Mouse (Mus musculus) left cerebral cortex, postnatal 14 days (tissue): ENCODE results near the gene Tspear. TPM values are rescaled to one million over a fixed set of nuclear protein-coding genes. Genes with fewer than 3 reads are reported as not detected.
"Not testable (repeated sequence)": the region's sequence is repeated elsewhere in the genome, so short reads cannot be mapped to it uniquely, and the experiment has no call there.

Experiments
- DNase-seq, 2 experiments: peaks; one replicate each; pipeline ENCODE4 v3.0.0; 2021 to 2022; ENCODE audit warnings: low spot score in 2 of 2, mixed read lengths in 1 of 2
- intact Hi-C: fragments of 180-260 bp; cut with DNase I; formaldehyde crosslinking; loops from one replicate; pipeline ENCODE4 v1.15.1; 2025
- total RNA-seq, 2 experiments: library from RNA; stranded (reverse); gene quantifications; 2 replicates each; pipeline ENCODE4 v1.2.3; 2021

The Tspear gene
- total RNA-seq, 2 experiments from 2014 or later = 0.15 TPM; not detected in 1

- intact Hi-C loops = loop anchor here (5.0 kb wide), 1 partner anchor 171 kb away; no protein-coding TSS in a partner anchor
- DNase-seq = no peak
Observed at GRCm38 (mm10) chr10:77706326-77706725, 20.0 kb downstream of the Tspear start, which contains the start of gene Gm10272. Gene Gm10272 (plus strand): TSS chr10:77706626.

DNA sequence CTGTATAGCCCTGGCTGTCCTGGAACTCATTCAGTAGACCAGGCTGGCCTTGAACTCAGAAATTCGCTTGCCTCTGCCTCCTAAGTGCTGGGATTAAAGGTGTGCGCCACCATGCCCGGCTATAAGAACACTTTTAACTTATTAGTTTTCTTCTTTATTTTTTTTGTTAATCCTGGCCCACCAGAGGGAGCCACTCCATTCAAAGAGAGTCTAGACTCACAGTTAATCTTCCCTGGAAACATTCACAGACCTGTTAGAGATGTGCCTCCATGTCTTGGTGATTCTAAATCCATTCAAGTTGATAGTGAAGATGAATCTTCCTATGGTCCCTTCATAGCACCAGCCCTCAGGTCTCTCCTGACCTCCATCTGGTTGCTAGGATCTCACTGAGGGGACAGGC lies 23.5 kb downstream of the Tspear start:
- intact Hi-C loops = loop anchor here (5.0 kb wide), 1 partner anchor 167 kb away; no protein-coding TSS in a partner anchor
- peak in 1 of 2 experiments; percentile 21 for DNase-seq

- DNase-seq, intact Hi-C loops: not testable (repeated sequence)
Observed at GRCm38 (mm10) chr10:77711157-77711556, 24.8 kb downstream of the Tspear start, which contains the start of gene Gm10024. Gene Gm10024 (plus strand): TSS chr10:77711457.

DNA sequence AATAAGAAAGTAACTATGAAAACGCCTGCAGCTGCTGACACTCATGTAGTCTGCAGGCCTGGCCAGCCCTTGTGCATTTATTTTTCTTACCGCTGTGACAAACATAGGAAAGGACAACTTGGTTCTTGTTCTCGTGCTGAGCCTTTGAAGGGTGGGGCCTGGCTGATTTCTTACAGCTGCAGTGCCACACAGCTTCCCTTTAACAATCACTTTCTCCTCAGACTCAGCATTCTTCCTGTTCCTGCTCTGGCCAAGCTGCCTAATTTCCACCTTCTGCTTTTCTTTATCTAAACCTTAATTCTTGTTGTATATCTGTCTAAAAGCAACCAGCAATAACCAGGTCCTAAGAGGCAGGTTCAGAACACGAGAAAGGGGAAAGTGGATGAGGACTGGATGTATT lies 27.4 kb downstream of the Tspear start:
- intact Hi-C loops = no loop called here
- DNase-seq = no peak

DNA sequence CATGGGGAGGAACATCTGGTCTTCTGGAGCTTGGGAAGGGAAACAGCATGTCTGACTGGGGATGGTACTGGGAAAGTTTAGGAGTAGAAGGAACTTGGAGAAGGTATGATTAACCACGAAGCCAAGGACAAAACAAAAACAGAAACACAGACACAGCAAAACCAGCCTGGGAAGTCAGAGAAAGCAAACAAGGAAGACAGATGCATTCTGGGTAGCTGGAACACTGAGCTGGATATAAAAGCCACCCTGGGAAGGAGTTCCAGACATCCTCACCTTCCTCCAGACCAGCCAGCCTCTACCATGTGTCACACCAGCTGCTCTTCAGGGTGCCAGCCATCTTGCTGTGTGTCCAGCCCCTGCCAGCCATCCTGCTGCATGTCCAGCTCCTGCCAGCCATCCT lies 29.1 kb downstream of the Tspear start, which contains the start of gene Gm10142:
Gene Gm10142, plus strand, starts transcription at position 301 of the 400 bp plus-strand sequence.
- no peak for DNase-seq
- intact Hi-C loops = no loop called here

GRCm38 (mm10) chr10:77720299-77720698 lies 33.9 kb downstream of the Tspear start, which contains the start of gene Krtap12-1:
Gene Krtap12-1 (plus strand): TSS chr10:77720599.
- DNase-seq, intact Hi-C loops: not testable (repeated sequence)

DNA sequence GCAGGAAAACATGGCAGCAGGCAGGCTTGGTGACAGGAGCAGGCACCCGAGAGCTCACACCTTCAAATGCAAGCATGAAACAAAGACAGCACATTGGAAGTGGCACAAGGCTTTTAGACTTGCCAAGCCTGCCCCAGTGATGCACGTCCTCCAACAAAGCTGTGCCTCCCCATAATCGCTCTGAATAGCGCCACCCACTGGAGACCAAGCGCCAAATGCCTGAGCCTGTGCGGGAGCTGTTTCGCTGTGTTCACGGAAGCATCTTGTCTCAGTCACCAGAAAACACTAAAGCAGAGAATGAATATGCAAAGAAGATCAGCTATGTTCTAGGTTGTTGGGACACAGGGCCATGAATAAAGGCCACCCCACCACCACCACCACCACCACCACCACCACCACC lies 38.5 kb downstream of the Tspear start:
- DNase-seq = no peak
- intact Hi-C loops = no loop called here

DNA sequence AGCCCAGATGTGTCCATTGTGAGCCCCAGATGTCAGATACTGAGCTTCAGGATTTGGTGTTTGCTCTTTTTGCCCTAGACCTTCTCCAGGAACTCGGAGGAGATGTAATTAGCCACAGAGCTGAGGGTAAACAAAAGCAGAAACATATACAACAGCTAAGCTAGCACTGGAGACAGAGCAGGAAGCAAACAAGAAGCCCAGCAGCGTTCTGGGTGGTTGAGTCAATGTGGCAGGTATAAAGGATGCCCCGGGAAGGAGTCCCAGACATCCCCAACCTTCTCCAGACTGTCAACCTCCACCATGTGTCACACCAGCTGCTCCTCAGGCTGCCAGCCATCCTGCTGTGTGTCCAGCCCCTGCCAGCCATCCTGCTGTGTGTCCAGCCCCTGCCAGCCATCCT lies 39.8 kb downstream of the Tspear start, which contains the start of gene Gm10100:
Gene Gm10100, plus strand, starts transcription at position 301 of the 400 bp plus-strand sequence.
- DNase-seq = no peak
- intact Hi-C loops = no loop called here

DNA sequence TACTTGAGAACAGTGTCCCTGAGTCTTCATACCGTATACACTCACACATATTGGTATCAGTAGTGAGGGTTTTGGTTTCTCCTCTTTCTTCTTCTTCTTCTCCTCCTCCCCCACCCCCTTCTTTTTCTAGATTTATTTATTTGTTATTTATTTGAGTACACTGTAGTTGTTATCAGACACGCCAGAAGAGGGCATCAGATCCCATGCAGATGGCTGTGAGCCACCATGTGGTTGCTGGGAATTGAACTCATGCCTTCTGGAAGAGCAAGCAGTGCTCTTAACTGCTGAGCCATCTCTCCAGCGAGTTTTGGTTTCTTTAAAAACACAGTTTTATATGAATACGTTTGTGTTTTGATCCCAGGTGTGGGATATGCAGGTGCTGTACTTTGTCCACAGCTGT lies 41.9 kb downstream of the Tspear start:
- no peak for DNase-seq
- intact Hi-C loops = no loop called here

DNA sequence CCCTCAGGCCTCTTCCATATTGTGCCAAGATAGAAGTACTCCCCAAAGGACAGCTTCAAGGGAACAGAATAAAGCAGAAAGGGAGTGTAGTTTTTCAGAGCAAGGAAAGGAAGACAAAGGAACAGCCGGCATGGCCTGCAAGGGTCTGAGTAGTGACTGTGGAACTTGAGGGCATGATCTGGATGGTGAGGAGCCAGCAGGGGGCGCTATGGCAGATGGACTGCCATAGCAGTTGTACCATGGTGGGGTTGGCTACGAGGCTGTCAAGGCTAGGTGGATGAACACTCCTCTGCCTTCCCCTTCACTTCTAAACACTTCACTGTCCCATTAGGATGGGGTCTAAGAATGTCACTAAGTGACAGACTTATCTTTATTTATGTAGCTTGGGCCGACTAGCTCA lies 42.9 kb downstream of the Tspear start:
- intact Hi-C loops = no loop called here
- no peak for DNase-seq

- intact Hi-C loops = no loop called here
- DNase-seq = no peak
Observed at GRCm38 (mm10) chr10:77735928-77736327, 49.6 kb downstream of the Tspear start.

- intact Hi-C loops = no loop called here
- no peak for DNase-seq
Observed at GRCm38 (mm10) chr10:77738929-77739328, 52.6 kb downstream of the Tspear start.

DNA sequence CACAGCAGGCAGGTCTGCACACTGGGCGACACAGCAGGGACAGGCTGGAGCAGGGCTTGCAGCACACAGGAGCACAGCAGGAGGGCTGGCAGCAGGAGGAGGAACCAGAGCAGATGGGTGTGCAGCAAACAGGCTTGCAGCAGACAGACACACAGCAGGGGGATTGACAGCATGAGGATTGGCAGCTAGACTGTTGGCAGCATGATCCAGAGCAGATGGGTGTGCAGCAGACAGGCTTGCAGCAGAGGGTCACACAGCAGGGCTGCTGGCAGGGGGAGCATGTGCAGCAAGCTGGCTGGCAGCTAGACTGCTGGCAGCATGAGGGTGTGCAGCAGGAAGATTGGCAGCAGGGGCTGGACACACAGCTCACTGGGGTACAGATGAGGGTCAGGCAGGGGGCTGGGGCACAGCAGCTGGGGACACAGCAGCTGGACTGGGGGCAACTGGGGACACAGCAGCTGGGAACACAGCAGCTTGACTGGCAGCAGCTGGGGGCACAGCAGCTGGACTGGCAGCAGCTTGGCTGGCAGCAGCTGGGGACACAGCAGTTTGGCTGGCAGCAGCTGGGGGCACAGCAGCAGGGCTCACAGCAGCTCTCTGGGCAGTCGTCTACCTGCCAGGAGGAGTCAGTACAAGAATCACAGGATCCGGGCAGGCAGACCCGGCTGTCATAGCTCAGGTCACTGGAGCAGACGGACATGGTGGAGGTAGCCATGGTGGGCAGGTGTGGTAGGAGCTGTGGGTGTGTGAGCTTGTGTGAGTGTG lies 55.7 kb downstream of the Tspear start, which contains the start of gene Gm18596:
Gene Gm18596, minus strand, starts transcription at position 715 of the 765 bp plus-strand sequence.
- intact Hi-C loops, DNase-seq: not testable (repeated sequence)

- DNase-seq, intact Hi-C loops: not testable (repeated sequence)
Observed at GRCm38 (mm10) chr10:77750686-77751085, 64.3 kb downstream of the Tspear start.

GRCm38 (mm10) chr10:77751254-77751653 lies 64.9 kb downstream of the Tspear start, which contains the start of gene Gm9736:
Gene Gm9736 (minus strand): TSS chr10:77751354.
- DNase-seq, intact Hi-C loops: not testable (repeated sequence)

DNA sequence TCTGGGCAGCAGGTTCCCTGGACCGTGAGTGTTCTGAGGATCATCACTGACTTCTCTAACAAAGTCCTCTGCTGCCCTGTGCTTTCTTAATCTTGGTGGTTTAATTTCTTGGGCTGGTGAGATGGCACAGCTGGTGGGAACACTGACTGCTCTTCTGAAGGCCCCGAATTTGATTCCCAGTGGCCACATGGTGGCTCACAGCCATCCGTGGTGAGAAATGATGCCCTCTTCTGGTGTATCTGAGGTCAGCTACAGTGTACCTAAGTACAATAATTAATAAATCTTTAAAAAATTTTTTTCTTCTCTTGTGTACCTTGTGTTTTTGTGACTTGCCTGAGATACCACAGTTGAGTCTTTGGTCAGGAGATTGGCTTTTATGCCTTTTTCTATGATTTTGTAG lies 65.9 kb downstream of the Tspear start:
- DNase-seq, intact Hi-C loops: not testable (repeated sequence)

DNA sequence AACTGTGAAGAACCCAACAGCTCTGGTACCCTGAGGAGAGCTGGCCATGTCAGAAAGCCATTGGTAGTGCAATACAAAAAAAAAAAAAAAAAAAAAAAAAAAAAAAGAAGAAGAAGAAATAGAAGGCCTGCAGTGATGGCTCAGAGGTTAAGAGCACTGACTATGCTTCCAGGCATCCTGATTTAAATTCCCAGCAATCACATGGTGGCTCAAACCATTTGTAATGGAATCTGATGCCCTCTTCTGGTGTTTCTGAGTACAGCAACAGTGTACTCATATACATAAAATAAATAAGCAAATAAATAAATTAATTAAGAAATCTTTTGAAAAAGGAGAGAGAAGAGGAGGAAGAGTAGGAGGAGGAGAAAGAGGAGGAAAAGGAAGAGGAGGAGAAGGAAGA lies 67.1 kb downstream of the Tspear start:
- intact Hi-C loops = no loop called here
- DNase-seq = no peak

DNA sequence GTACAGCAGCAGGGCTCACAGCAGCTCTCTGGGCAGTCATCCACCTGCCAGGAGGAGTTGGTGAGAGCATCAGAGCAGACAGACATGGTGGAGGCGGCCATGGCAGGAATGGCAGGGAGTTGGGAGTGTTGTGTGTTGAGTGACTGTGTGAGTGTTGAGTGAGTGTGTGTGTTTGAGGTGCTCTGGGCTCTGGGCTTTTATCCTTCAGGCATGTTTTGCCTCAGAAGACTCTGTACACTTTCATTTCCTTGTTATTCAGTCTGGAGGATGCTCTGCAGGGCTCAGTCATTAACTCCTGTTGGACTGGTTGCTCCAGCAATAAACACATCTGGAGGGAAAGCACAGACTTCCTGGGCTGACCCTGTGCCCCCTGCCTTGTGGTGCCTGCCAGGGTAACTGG lies 73.2 kb downstream of the Tspear start, which contains the start of gene Gm3233:
Gene Gm3233, minus strand, starts transcription at position 101 of the 400 bp plus-strand sequence.
- DNase-seq, intact Hi-C loops: not testable (repeated sequence)

DNA sequence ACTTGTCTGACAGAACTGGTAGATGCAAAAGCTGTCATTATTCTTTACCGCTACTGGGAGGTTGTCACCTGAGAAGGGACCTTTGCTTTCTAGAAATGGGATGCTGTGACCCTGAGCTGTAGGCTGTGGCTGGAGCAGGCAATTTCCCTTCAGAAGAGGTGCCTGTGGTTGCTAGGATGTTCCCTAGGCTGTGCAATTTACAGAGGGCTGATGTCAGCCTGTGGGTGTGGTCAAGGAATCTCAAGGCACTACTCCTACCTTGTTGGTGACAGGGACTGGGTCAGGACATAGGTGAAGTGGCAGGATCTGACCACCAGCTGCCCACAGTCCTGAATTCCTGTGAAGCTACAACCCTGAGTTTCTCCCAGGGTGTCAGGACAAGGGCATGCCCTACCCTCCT lies 83.4 kb downstream of the Tspear start:
- DNase-seq = no peak
- intact Hi-C loops = no loop called here

DNA sequence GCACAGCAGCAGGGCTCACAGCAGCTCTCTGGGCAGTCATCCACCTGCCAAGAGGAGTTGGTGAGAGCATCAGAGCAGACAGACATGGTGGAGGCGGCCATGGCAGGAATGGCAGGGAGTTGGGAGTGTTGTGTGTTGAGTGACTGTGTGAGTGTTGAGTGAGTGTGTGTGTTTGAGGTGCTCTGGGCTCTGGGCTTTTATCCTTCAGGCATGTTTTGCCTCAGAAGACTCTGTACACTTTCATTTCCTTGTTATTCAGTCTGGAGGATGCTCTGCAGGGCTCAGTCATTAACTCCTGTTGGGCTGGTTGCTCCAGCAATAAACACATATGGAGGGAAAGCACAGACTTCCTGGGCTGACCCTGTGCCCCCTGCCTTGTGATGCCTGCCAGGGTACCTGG lies 84.9 kb downstream of the Tspear start, which contains the start of gene Gm3238:
Gene Gm3238, minus strand, starts transcription at position 101 of the 400 bp plus-strand sequence.
- intact Hi-C loops, DNase-seq: not testable (repeated sequence)
